Mouse (Mus musculus) layer of hippocampus, postnatal 25 days (tissue): ENCODE measurements around the gene Gpc5. TPM values are rescaled to one million over a fixed set of nuclear protein-coding genes. Genes with fewer than 3 reads are reported as not detected.

Experiments
- DNase-seq, 2 experiments: peaks; one replicate each; pipeline ENCODE4 v3.0.0; 2022; ENCODE audit warnings: mixed read lengths in 2 of 2, low spot score in 1 of 2; ENCODE audit errors: extremely low spot score in 1 of 2
- total RNA-seq, 2 experiments: library from RNA; stranded (reverse); gene quantifications; 2 replicates each; pipeline ENCODE4 v1.2.3; 2021

The Gpc5 gene
- total RNA-seq, 2 experiments from 2014 or later = 36.4 to 38.0 TPM

- DNase-seq = no peak
These were observed 8.7 kb downstream of the Gpc5 start for GRCm38 (mm10) chr14:115100617-115101299.

DNA sequence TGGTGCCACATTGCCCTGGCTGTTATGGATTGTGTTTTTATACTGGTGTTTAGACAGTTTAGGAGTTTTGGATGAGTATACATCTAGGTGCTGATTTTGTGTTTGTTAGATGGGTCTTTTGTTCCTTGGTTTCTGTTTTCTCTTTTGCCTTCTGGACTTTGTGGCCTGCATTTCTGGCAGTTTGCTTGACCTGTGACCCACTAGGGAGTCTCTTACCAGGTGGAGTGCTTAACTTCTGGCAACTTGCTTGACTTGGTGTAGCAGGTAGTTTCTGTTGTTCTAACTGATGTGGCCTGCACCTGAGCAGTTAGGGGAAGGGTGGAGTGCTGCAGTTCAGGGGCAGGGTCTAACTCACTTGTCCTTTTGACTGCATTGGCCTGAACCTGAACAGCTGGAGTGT lies 14.3 kb downstream of the Gpc5 start:
- DNase-seq = no peak

DNA sequence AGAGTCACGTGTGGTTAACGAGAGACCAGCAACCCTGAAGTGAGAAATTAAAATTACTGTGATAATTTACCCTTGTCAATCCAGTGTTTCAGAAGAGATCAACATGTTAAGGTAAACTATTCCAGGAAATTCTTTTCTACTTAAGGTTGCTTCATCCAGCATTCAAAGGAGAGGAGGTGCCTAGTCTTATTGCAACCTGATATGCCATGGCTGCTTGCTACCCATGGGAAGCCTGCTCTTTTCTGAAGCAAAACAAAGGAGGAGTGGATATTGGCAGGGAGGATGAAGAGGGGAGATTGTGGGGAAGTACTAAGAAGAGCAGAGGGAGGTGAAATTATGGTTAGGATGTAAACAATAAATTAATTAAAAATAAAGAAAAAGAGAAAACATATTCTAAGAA lies 15.5 kb downstream of the Gpc5 start:
- no peak for DNase-seq

- DNase-seq = no peak
These were observed 26.6 kb downstream of the Gpc5 start for GRCm38 (mm10) chr14:115118626-115119025.

- DNase-seq = no peak
These were observed 56.8 kb downstream of the Gpc5 start for GRCm38 (mm10) chr14:115148821-115149220.

DNA sequence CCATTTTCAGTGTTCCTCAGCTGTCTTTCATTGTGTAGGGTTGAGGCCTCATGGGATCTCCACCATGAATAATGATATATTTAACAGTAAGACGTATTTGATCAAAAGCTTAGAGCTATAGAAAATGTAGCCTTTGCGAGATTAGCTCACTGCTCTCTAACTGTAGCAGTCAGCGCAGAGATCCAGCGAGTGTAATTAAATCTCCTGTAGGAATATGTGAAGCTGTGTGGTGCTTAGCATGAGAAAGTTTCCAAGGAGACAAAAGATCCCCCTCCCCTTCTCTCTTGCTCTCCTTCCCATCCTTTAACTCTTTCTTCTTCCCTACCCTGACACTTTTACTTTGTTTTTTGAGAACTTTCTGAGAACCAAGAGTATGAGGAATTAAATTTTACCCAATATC lies 64.6 kb downstream of the Gpc5 start:
- DNase-seq = no peak

DNA sequence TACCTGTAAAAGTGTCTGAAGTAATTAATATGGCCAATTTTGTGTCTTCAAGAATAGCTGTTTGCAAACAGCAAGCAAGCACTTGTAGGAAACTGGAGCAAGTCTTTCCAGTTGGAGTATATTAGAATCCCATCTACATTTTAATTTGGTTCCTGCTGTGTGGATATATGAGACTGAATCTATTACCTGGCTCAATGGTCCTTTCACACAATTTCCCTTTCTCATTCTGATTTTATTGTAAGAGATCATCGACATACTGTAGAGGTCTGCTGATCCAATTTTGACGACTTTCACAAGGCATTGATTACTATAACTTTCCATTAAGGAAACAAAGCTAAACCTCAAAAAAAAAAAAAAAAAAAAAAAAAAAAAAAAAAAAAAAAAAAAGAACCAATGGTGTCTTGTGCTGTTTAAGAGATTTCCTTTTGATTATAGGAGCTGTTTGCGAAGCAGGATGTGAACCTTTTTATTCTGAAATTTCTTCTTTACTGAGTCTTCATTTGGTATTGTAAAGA lies 85.4 kb downstream of the Gpc5 start:
- no peak for DNase-seq

GRCm38 (mm10) chr14:115179925-115180324 lies 87.9 kb downstream of the Gpc5 start:
- no peak for DNase-seq

DNA sequence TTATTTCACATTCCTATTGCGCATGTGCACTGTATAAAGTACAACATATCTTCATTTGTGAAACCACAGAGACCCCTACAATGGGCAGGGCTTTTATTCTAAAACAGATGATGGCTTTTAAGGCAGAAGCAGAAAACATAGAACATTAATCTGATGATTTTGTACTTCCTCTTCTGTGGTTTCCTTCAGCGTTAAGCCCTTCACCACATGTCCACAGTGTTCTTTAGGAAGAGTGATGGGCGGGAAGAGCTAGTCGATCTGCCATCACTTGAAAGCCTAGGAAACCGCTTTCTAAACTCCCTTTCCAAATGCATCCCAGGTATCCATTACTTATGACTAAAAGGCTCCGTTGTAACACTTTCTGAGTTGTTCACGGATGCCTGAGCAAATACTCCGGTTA lies 96.2 kb downstream of the Gpc5 start:
- DNase-seq = no peak

DNA sequence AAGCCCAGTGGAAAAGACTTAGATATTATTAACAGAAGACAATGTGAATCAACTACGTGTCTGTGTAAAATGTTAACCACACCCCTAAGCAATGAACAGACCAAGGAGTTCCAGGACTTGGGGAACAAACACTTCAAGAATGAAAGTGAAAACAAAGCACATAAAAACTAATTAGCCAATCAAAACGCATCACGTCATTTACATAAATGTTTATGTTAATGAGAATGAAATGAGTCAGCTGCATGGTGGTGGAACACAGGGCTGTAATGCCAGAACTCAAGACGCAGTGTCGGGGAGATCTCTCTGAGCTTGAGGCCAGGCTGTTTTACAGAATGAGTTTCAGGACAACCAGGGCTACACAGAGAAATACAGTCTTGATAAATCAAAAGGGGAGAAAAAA lies 136.1 kb downstream of the Gpc5 start:
- no peak for DNase-seq

DNA sequence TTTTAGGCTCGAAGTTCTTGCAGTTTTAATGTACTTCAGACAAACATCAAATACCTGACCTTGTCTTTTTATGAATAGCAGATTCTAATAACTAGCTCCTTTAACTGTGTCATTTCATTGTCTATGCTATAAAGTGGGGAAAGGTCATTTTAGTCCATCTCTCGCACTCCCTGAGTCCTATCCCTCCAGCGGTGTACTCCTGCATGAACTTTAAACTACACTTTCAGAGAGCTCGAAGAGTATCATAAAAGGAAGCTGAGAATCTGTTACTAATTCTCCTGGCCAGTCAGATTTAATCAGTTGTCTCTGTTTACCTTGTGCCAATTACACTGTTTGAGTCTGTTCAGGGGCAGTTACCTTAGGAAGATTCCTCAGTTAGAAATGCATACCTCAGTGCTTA lies 144.4 kb downstream of the Gpc5 start:
- DNase-seq = no peak

GRCm38 (mm10) chr14:115240621-115241373 lies 148.8 kb downstream of the Gpc5 start:
- DNase-seq = no peak

GRCm38 (mm10) chr14:115250537-115250936 lies 158.5 kb downstream of the Gpc5 start:
- DNase-seq = no peak

DNA sequence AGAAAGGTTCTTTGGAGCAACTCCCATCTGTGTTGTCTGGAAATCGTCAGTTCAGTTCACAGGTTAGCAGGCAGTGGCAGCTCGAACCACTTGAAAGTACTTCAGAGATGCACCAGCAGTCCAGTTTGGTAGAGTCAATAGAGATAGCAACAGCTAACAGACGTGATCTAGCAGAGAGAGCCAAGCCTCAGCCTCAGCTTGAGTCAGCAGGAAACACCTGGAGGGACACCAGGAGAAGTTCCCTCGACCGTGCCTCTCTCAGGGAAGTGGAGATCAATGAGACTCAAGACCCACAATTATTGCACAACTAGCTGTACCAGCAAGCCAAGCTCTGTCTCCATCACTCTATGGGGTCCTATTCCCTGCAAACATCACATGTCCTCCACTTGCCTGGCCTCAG lies 159.8 kb downstream of the Gpc5 start:
- no peak for DNase-seq

DNA sequence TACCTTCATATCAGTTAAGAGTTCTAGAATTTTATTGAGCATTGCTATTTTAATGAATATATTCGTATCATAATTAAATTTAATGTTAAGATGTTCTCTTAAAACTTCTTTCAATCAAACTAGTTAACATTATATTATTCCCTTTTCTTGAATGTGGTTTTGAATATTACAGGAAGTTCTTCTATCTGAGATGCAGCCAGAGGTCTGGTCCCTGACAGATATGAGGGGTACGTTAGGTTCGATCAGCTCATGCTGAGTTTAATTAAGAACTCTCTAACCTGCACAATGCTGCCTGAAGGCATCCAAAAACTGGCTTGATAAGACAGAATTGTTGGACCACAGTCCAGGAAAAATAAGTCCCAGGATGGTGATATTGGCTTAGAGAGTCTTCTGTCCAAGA lies 161.1 kb downstream of the Gpc5 start:
- DNase-seq = no peak

DNA sequence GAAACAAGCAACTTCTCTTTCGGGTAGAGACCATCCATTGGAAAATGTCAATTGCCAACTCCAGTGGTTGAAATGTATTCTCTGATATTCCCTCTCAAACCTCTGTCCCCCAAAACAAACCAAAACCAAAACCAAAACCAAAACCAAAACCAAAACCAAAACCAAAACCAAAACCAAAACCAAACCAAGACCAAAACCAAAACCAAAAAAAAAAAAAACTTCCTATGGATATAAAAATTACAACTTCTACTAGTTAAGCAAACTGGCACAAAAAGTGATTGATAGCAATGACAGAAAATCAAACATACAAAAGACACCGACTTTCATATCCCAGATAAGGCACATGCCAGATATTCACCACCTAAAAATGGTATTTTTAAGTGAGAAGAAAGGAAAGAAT lies 161.7 kb downstream of the Gpc5 start:
- no peak for DNase-seq

- DNase-seq = no peak
These were observed 177.8 kb downstream of the Gpc5 start for GRCm38 (mm10) chr14:115269703-115270402.

DNA sequence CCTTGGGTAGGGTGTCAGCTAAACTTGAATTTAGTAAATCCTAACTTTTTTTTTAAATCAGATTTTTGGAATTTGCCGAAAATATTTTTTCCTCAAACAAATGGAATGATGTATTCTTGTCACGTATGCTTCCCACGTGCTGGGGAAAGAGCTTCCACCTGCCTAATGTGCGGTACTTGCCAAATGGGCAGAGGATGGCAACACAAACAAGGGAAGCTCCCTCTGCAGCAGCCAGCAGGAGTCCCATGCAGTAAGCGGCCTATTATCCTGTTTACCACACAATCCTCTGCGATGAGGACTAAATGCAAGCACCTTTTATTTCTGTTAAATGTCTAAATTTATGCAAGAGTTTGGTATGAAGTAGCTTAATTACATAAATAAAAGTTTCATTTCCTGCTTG lies 178.4 kb downstream of the Gpc5 start:
- DNase-seq = no peak

DNA sequence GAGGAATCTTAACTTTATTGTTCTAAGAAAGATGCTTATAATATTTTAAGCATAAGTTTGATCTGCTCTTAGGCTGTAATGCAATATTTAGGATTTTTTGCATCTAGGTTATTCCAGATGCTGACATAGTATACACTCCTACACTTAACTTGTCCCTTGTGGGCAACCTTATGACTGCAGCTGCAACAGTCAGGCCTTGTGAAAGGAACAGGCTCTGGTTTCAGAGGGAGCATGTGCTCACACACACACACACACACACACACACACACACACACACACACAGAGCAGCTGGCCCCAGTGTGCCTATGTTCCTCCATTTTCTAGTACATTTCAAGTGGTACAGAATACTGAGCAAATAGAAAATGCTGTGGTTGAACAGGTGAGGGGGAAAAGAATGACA lies 190.8 kb downstream of the Gpc5 start:
- DNase-seq = no peak

- no peak for DNase-seq
These were observed 232.2 kb downstream of the Gpc5 start for GRCm38 (mm10) chr14:115324247-115324646.

DNA sequence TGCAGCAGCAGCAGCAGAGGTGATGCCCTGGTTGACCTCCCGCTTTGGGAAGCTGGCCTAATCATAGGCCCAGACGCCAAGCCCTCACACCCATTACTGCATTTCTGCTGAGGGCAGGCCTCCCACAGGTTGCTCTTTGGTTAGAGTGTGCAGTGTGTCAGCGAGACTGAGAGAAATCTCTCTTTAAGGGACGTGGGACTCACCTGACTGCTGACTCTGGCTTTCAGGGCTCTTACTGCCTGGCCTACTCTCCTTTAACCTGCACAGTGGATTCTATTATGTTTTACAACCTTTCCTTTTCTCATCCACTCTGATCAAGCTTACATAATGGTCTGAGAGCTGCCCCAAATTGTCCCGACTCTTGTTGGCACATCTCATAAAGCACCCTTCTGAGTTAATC lies 234.4 kb downstream of the Gpc5 start:
- DNase-seq = no peak
